Mouse (Mus musculus) ovary, postnatal 10 days (tissue): Measurements from ENCODE around the gene Tpgs1.

Source experiments
- DNase-seq: peaks from one replicate; pipeline ENCODE4 v3.0.0; 2022; ENCODE audit warnings: low spot score

Gene Tpgs1

GRCm38 (mm10) chr10:79712499-79713126 lies 43.4 kb downstream of the Tpgs1 start:
- DNase-seq, result peak; percentile 53

- DNase-seq, result no peak
Observed at GRCm38 (mm10) chr10:79713163-79713562, 44.0 kb downstream of the Tpgs1 start.

GRCm38 (mm10) chr10:79714996-79715395 lies 45.8 kb downstream of the Tpgs1 start:
- DNase-seq, result no peak

- DNase-seq, result no peak
Observed at GRCm38 (mm10) chr10:79716254-79716987, 47.3 kb downstream of the Tpgs1 start, which contains the start of gene Hcn2. TSS of gene Hcn2 (plus strand) at chr10:79716634.

- no peak for DNase-seq
Observed at GRCm38 (mm10) chr10:79716988-79717355, 47.8 kb downstream of the Tpgs1 start.

GRCm38 (mm10) chr10:79717640-79718357 lies 48.6 kb downstream of the Tpgs1 start:
- peak; percentile 69 for DNase-seq

DNA sequence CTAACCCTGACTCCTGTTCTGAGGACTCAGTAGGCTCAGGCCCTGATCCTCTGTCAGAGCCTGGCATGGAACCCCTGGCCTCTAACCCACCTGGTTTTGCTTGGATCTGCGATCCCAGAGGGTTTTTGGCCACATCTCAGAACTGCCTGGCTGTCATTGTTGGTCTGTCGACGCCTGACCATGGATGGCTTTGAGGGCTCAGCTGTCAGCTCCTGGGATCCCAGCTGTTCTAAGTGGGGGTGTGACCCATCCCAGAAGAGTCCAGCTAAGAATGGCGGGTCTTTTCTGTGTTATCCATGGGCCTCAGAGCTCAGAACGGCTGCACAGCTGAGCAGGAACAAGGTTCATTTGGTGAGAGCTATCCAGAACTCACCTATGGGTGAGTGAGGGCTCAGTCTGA lies 51.9 kb downstream of the Tpgs1 start:
- DNase-seq, result no peak

DNA sequence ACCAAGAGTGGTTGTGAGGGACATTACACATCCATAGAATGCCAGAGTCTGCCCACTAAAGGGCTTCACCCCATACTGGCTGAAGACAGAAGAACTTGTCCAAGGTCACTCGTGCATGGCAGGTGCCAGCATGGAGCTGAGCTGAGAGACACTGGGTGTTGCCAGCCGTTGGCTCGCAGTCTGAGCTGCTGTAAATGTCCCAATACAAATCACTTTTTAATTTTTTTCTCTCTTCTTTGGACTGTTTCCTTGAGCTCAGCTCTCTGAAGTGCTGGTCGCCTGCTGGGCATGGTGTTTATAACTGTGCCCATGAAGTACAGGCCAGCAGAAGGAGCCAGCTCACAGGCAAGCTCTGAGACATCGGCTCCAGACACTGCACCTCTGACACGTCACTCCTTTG lies 53.9 kb downstream of the Tpgs1 start:
- no peak for DNase-seq

DNA sequence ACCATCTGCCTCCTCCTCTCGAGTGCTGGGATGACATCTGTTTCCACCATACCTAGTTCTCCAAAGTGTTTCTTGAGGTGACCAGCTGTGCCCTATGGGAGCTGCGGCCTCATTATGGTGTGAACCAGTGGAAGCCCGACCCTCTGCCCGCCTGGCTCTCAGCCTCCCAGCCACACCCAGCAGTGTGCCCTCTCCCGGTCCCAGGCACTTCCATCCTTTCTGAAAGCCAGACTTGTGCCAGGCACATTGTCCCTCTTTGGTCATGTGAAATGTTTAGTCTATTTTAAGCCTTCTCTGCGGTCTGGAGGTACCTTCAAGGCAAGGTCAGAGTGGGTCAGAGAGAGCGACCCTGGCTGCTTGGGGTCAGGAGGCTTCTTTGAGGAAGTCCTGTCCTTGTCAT lies 54.5 kb downstream of the Tpgs1 start:
- no peak for DNase-seq
